Mouse (Mus musculus): Measurements from ENCODE around the gene Olfr1162. TPM values are rescaled to one million over a fixed set of nuclear protein-coding genes. Genes with fewer than 3 reads are reported as not detected.
"Not testable (repeated sequence)": the region's sequence is repeated elsewhere in the genome, so short reads cannot be mapped to it uniquely, and the experiment has no call there.

The Olfr1162 gene
- polyA plus RNA-seq (2012; rRNA removed): not detected in 2 replicates

- DNase-seq (ENCODE audit: low read depth): no peak
- TF ChIP-seq CTCF (IDR thresholded peaks at IDR 0.05; ENCODE audit: borderline replicate concordance, extremely low read depth, insufficient read depth, insufficient read length): no peak
- no peak for TF ChIP-seq POLR2A (IDR thresholded peaks at IDR 0.05; ENCODE audit: borderline replicate concordance, extremely low read depth, insufficient read depth, insufficient read length, poor library complexity, severe bottlenecking)
These were observed at the start of gene Olfr1162 for GRCm38 (mm10) chr2:88051029-88051428. Gene Olfr1162 (minus strand): TSS chr2:88051129.

GRCm38 (mm10) chr2:88093866-88094265 is 42.9 kb upstream of the Olfr1162 start, which contains the start of gene Olfr1164:
Gene Olfr1164 (minus strand): TSS chr2:88093966.
- TF ChIP-seq CTCF (IDR thresholded peaks at IDR 0.05; ENCODE audit: borderline replicate concordance, extremely low read depth, insufficient read depth, insufficient read length) (no peak), POLR2A (IDR thresholded peaks at IDR 0.05; ENCODE audit: borderline replicate concordance, extremely low read depth, insufficient read depth, insufficient read length, poor library complexity, severe bottlenecking) (no peak)
- DNase-seq (ENCODE audit: low read depth): no peak

- TF ChIP-seq CTCF (IDR thresholded peaks at IDR 0.05; ENCODE audit: borderline replicate concordance, extremely low read depth, insufficient read depth, insufficient read length): no peak
- no peak for TF ChIP-seq POLR2A (IDR thresholded peaks at IDR 0.05; ENCODE audit: borderline replicate concordance, extremely low read depth, insufficient read depth, insufficient read length, poor library complexity, severe bottlenecking)
- no peak for DNase-seq (ENCODE audit: low read depth)
These were observed 20.8 kb upstream of the Olfr1162 start, which contains the start of gene Olfr1163 for GRCm38 (mm10) chr2:88071730-88072129. Gene Olfr1163 (minus strand): TSS chr2:88071830.

GRCm38 (mm10) chr2:88063587-88063986 is 12.7 kb upstream of the Olfr1162 start:
- TF ChIP-seq POLR2A (IDR thresholded peaks at IDR 0.05; ENCODE audit: borderline replicate concordance, extremely low read depth, insufficient read depth, insufficient read length, poor library complexity, severe bottlenecking) (no peak), CTCF (IDR thresholded peaks at IDR 0.05; ENCODE audit: borderline replicate concordance, extremely low read depth, insufficient read depth, insufficient read length) (no peak)

GRCm38 (mm10) chr2:88037599-88037998 is 13.3 kb downstream of the Olfr1162 start, which contains the start of gene Olfr73:
Gene Olfr73 (minus strand): TSS chr2:88037699.
- no peak for TF ChIP-seq CTCF (IDR thresholded peaks at IDR 0.05; ENCODE audit: borderline replicate concordance, extremely low read depth, insufficient read depth, insufficient read length)
- no peak for TF ChIP-seq POLR2A (IDR thresholded peaks at IDR 0.05; ENCODE audit: borderline replicate concordance, extremely low read depth, insufficient read depth, insufficient read length, poor library complexity, severe bottlenecking)
- DNase-seq (ENCODE audit: low read depth): no peak

More at GRCm38 (mm10) chr2:88063587-88063986, 12.7 kb upstream of the Olfr1162 start:
- DNase-seq (ENCODE audit: low read depth): no peak

GRCm38 (mm10) chr2:88022474-88022873 is 28.5 kb downstream of the Olfr1162 start, which contains the start of gene Olfr1161:
Gene Olfr1161 (plus strand): TSS chr2:88022774.
- not testable (repeated sequence) for DNase-seq (ENCODE audit: low read depth)

GRCm38 (mm10) chr2:88007515-88008318 is 43.2 kb downstream of the Olfr1162 start, which contains the start of gene Olfr1160:
Gene Olfr1160 (minus strand): TSS chr2:88008268.
- no peak for TF ChIP-seq POLR2A (IDR thresholded peaks at IDR 0.05; ENCODE audit: borderline replicate concordance, extremely low read depth, insufficient read depth, insufficient read length, poor library complexity, severe bottlenecking)
- TF ChIP-seq CTCF (IDR thresholded peaks at IDR 0.05; ENCODE audit: borderline replicate concordance, extremely low read depth, insufficient read depth, insufficient read length): no peak
- DNase-seq (ENCODE audit: low read depth): no peak

Other genes starting within 250 kb of the Olfr1162 start
- not detected in 2 replicates for gene Olfr1145, start 241.3 kb downstream of the Olfr1162 start, polyA plus RNA-seq (2012; rRNA removed)
- gene Olfr1148, start 220.6 kb downstream of the Olfr1162 start, polyA plus RNA-seq (2012; rRNA removed): not detected in 2 replicates
- not detected in 2 replicates for gene Olfr1150-ps1, start 207.1 kb downstream of the Olfr1162 start, polyA plus RNA-seq (2012; rRNA removed)
- gene Olfr1151, start 195.3 kb downstream of the Olfr1162 start, polyA plus RNA-seq (2012; rRNA removed): not detected in 2 replicates
- not detected in 2 replicates for gene Olfr1152, start 184.6 kb downstream of the Olfr1162 start, polyA plus RNA-seq (2012; rRNA removed)
- not detected in 2 replicates for gene Olfr1153, start 156.2 kb downstream of the Olfr1162 start, polyA plus RNA-seq (2012; rRNA removed)
- gene Olfr1154, start 146.0 kb downstream of the Olfr1162 start, polyA plus RNA-seq (2012; rRNA removed): not detected in 2 replicates
- gene Olfr1155, start 106.0 kb downstream of the Olfr1162 start, polyA plus RNA-seq (2012; rRNA removed): not detected in 2 replicates
- not detected in 2 replicates for gene Olfr1156, start 98.0 kb downstream of the Olfr1162 start, polyA plus RNA-seq (2012; rRNA removed)
- gene Olfr1157, start 82.8 kb downstream of the Olfr1162 start, polyA plus RNA-seq (2012; rRNA removed): not detected in 2 replicates
- not detected in 2 replicates for gene Olfr74, start 76.5 kb downstream of the Olfr1162 start, polyA plus RNA-seq (2012; rRNA removed)
- gene Olfr1158, start 61.0 kb downstream of the Olfr1162 start, polyA plus RNA-seq (2012; rRNA removed): not detected in 2 replicates
- not detected in 2 replicates for gene Olfr1160, start 42.9 kb downstream of the Olfr1162 start, polyA plus RNA-seq (2012; rRNA removed)
- gene Olfr1161, start 28.4 kb downstream of the Olfr1162 start, polyA plus RNA-seq (2012; rRNA removed): not detected in 2 replicates
- gene Olfr73, start 13.4 kb downstream of the Olfr1162 start, polyA plus RNA-seq (2012; rRNA removed): not detected in 2 replicates
- gene Olfr1163, start 20.7 kb upstream of the Olfr1162 start, polyA plus RNA-seq (2012; rRNA removed): not detected in 2 replicates
- not detected in 2 replicates for gene Olfr1164, start 42.8 kb upstream of the Olfr1162 start, polyA plus RNA-seq (2012; rRNA removed)
- not detected in 2 replicates for gene Olfr1166, start 77.1 kb upstream of the Olfr1162 start, polyA plus RNA-seq (2012; rRNA removed)
- gene Olfr1167, start 104.1 kb upstream of the Olfr1162 start, polyA plus RNA-seq (2012; rRNA removed): not detected in 2 replicates
- gene Olfr1168, start 130.8 kb upstream of the Olfr1162 start, polyA plus RNA-seq (2012; rRNA removed): not detected in 2 replicates
- not detected in 2 replicates for gene Olfr1170, start 177.2 kb upstream of the Olfr1162 start, polyA plus RNA-seq (2012; rRNA removed)
- not detected in 2 replicates for gene Olfr1173, start 228.7 kb upstream of the Olfr1162 start, polyA plus RNA-seq (2012; rRNA removed)